Mouse (Mus musculus) intestine, postnatal 0 days (tissue): ENCODE results near the gene Plekhh3. TPM values are rescaled to one million over a fixed set of nuclear protein-coding genes. Genes with fewer than 3 reads are reported as not detected.

Source experiments
- ATAC-seq: fragments of 200-750 bp; cut with Nextera tagmentation; 2 replicates; pipeline ENCODE4 v1.8.0; 2017; ENCODE audit warnings: mild to moderate bottlenecking, moderate TSS enrichment, moderate library complexity
- H3K27ac ChIP-seq: fragments of 300-500 bp; sonication (generic); 2 replicates; pipeline ENCODE4 v1.5.1; 2014; ENCODE audit warnings: mild to moderate bottlenecking, low read depth, low read length, moderate library complexity
- H3K27me3 ChIP-seq: fragments of 300-500 bp; sonication (generic); replicated peaks from 2 replicates; pipeline ENCODE4 v1.6.1; 2014; ENCODE audit warnings: low read length, mixed read lengths; ENCODE audit not compliant: control insufficient read depth, insufficient read depth
- H3K36me3 ChIP-seq: fragments of 300-500 bp; sonication (generic); 2 replicates; pipeline ENCODE4 v1.6.1; 2014; ENCODE audit warnings: mild to moderate bottlenecking, moderate library complexity; ENCODE audit not compliant: control insufficient read depth, insufficient read depth
- H3K4me1 ChIP-seq: fragments of 300-500 bp; sonication (generic); replicated peaks from 2 replicates; pipeline ENCODE4 v1.6.1; 2014; ENCODE audit warnings: antibody characterized with exemption, low read length, mixed read lengths; ENCODE audit not compliant: control insufficient read depth, insufficient read depth
- H3K4me2 ChIP-seq: fragments of 300-500 bp; sonication (generic); replicated peaks from 2 replicates; pipeline ENCODE4 v1.6.1; 2014; ENCODE audit warnings: low read depth, mild to moderate bottlenecking, moderate library complexity
- H3K4me3 ChIP-seq: fragments of 300-500 bp; sonication (generic); 2 replicates; pipeline ENCODE4 v1.5.1; 2014; ENCODE audit warnings: low read depth, low read length
- H3K9ac ChIP-seq: fragments of 300-500 bp; sonication (generic); 2 replicates; pipeline ENCODE4 v1.6.1; 2014; ENCODE audit warnings: mild to moderate bottlenecking, low read depth, low read length
- H3K9me3 ChIP-seq: fragments of 300-500 bp; sonication (generic); 2 replicates; pipeline ENCODE4 v1.6.1; 2016; ENCODE audit warnings: mixed run types; ENCODE audit not compliant: control insufficient read depth
- CTCF ChIP-seq: sonication (generic); IDR thresholded peaks from 2 replicates; pipeline ENCODE4 v1.5.1; 2016; ENCODE audit warnings: low read depth, mild to moderate bottlenecking, control low read depth, antibody characterized with exemption, moderate library complexity
- WGBS: fragments of 180-500 bp; shearing (Covaris S2); extraction: QIAGEN DNeasy Blood & Tissue Kit; methylation state at CpG from one replicate; pipeline ENCODE4 v1.1.7; 2014; 5-methylcytosine and 5-hydroxymethylcytosine counted together
- polyA plus RNA-seq: library from polyadenylated mRNA; unstranded; fragments of >200 nt; fragmentation: Nextera tagmentation; extraction: Ambion mirVana; gene quantifications from 2 replicates; pipeline ENCODE4 v1.2.1, GENCODE M21; 2015

Gene Plekhh3
- polyA plus RNA-seq, 1 experiment from 2014 or later, result 7.8 TPM

DNA sequence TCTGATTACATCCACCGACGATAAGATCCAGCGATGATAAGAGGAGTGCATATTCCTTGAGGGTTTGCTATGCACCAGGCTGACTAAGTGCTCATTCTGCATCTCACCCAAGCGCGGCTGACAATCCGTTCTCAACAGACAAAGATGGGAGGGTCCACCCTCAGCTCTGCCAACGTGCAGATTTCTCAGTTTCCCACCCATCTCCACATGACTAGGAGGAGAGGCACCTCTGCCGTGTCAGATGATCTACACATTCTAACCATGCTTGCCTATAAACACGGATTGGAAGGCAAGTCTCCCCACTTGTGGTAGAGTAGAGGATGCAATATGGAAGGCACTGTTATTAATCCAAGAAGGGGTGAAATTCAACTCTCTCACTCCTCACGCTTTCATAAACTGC lies 22.4 kb downstream of the Plekhh3 start:
- H3K9ac ChIP-seq, result no peak overlapping the region
- no peaks in the 10 kb centered on the region for H3K4me1 ChIP-seq
- no peak for TF ChIP-seq CTCF
- WGBS, result 57% methylated on average over 10 of the region's 10 CpGs
- H3K36me3 ChIP-seq, result no peaks in the 10 kb centered on the region
- H3K9me3 ChIP-seq, result no peaks in the 10 kb centered on the region
- ATAC-seq, result no peak
- H3K4me3 ChIP-seq, result no peak overlapping the region
- 0 out of 2 replicates have a peak overlapping the region, but pooled peaks have one; percentile 0 for H3K27ac ChIP-seq
- H3K4me2 ChIP-seq, result no peak overlapping the region
- H3K27me3 ChIP-seq, result no peaks in the 10 kb centered on the region

DNA sequence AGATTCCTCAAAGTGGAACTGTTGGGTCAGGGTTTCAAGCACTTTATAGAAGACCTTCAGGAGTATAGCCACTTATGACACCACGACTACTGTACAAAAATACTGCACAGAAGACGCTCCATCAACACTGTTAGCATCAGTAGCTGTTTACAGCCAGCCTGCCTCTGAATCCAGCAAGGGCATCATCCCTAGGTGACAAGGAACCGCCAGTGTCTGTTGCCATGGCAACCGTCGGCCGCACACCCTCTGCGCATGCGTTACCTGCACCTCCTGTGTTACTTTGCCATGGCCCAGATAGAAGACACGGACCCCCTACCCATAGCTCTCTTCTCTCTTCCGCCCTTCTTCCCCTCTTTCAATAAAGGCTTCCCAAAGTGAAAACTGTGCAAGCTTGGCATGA lies 24.8 kb downstream of the Plekhh3 start:
- no peaks in the 10 kb centered on the region for H3K4me1 ChIP-seq
- H3K9me3 ChIP-seq, result no peaks in the 10 kb centered on the region
- TF ChIP-seq CTCF, result no peak
- no peak overlapping the region for H3K9ac ChIP-seq
- H3K36me3 ChIP-seq, result no peaks in the 10 kb centered on the region
- H3K27ac ChIP-seq, result no peak overlapping the region
- H3K4me2 ChIP-seq, result no peak overlapping the region
- WGBS, result 39% methylated on average over 10 of the region's 10 CpGs
- no peak overlapping the region for H3K4me3 ChIP-seq
- no peak for ATAC-seq
- no peaks in the 10 kb centered on the region for H3K27me3 ChIP-seq

DNA sequence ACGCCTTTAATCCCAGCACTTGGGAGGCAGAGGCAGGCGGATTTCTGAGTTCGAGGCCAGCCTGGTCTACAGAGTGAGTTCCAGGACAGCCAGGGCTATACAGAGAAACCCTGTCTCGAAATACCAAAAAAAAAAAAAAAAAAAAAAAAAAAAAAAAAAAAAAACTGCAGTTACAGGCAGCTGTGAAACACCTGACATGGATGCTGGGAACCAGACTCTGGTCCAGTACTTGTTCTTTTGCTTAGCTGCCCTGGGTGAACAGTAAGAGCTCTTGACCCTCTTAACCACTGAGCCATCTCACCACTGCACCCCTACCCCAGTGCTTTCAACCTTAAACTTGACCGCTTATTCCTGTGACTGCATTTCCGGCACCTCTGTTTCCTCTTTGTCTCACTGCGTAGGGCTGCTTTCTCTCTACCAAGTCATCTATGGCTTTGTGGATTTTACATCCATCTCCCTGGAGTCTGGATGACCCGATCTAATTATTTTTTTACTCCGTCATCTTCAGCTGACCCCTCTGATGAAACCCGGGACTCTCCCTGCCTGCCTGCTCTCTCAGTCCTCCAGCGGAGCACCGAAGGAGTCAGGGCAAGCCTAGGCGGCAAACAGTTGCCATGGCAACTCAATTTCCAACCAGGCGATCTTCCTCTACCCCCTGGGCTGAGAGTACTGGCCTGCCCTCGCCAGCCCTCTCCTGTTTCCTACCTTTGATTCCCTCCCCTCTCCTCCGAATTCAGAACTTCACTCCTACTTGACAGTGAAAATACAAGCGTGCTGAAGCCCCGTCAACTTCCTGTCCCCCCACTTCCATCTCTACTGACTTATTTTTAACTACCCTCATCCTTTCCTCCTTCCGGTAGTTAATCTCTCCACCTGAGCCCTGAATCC lies 27.6 kb downstream of the Plekhh3 start:
- TF ChIP-seq CTCF, result no peak
- peaks cover 12% of the 10 kb centered on the region for H3K27me3 ChIP-seq
- H3K4me3 ChIP-seq, result no peak overlapping the region; the same call in 1 of the 2 replicates
- H3K27ac ChIP-seq, result no peak overlapping the region
- H3K4me2 ChIP-seq, result peak overlapping the region; percentile 37
- no peak overlapping the region for H3K9ac ChIP-seq
- peaks cover 5% of the 10 kb centered on the region; the same call in 1 of the 2 replicates for H3K4me1 ChIP-seq
- ATAC-seq, result no peak
- no peaks in the 10 kb centered on the region for H3K36me3 ChIP-seq
- 29% methylated on average over 18 of the region's 19 CpGs for WGBS
- H3K9me3 ChIP-seq, result no peaks in the 10 kb centered on the region

DNA sequence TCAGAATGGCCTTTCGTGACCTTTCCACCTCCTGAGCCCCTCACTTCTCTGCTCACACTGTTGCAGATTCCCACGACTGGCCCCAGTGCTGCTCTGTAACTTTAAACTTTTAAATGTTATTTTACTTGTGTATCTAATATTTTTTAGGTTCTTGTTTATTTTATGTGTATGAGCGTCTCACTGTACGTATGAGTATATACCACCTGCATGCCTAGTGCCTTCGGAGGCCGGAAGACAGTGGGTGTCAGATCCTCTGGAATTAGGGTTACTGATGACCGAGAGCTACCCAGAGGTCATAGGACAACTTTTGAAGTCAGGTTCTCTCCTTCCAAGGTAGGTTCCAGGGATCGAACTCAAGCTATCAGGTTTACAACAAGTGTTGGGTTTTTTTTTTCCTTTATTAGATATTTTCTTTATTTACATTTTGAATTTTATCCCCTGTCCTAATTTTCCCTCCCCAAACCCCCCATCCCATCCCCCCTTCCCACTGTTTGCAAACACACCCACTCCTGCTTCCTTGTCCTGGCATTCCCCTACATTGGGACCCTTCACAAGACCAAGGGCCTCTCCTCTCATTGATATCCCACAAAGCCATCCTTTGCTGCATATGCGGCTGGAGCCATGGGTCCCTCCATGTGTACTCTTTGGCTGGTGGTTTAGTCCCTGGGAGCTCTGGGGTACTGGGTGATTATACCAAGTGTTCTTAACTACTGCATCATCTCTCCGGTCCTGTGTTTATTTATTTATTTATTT lies 28.8 kb downstream of the Plekhh3 start:
- no peak for ATAC-seq
- no peak overlapping the region for H3K4me3 ChIP-seq
- no peak overlapping the region for H3K27ac ChIP-seq
- peaks cover 12% of the 10 kb centered on the region for H3K27me3 ChIP-seq
- H3K9me3 ChIP-seq, result no peaks in the 10 kb centered on the region
- H3K4me1 ChIP-seq, result peaks cover 6% of the 10 kb centered on the region; the same call in 1 of the 2 replicates
- no peak overlapping the region for H3K4me2 ChIP-seq
- WGBS, result 84% methylated on average over 10 of the region's 10 CpGs
- H3K9ac ChIP-seq, result no peak overlapping the region
- TF ChIP-seq CTCF, result no peak
- no peaks in the 10 kb centered on the region for H3K36me3 ChIP-seq

DNA sequence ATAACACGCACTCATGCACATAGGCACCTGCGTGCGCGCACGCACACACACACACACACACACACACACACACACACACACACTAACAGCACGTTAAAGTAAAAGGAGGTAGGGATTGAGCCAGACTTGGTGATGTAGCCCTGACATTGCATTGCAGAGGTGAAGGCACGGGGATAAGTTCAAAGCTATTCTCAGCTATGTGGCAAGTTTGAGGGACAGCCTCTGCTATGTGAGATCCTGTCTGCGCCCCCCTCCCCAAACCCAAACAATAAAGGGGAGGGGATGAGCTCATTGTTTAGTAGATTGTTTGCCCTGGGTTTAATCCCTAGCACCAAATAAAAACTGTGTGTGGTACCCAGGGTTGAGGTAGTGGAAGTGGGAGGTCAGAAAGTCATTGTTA lies 30.1 kb downstream of the Plekhh3 start:
- no peak overlapping the region for H3K27ac ChIP-seq
- no peaks in the 10 kb centered on the region for H3K9me3 ChIP-seq
- ATAC-seq, result no peak
- no peak for TF ChIP-seq CTCF
- H3K36me3 ChIP-seq, result no peaks in the 10 kb centered on the region
- peaks cover 12% of the 10 kb centered on the region for H3K27me3 ChIP-seq
- H3K9ac ChIP-seq, result no peak overlapping the region
- H3K4me3 ChIP-seq, result no peak overlapping the region
- 90% methylated on average over 8 of the region's 8 CpGs for WGBS
- H3K4me1 ChIP-seq, result peaks cover 6% of the 10 kb centered on the region; the same call in 1 of the 2 replicates
- H3K4me2 ChIP-seq, result no peak overlapping the region

DNA sequence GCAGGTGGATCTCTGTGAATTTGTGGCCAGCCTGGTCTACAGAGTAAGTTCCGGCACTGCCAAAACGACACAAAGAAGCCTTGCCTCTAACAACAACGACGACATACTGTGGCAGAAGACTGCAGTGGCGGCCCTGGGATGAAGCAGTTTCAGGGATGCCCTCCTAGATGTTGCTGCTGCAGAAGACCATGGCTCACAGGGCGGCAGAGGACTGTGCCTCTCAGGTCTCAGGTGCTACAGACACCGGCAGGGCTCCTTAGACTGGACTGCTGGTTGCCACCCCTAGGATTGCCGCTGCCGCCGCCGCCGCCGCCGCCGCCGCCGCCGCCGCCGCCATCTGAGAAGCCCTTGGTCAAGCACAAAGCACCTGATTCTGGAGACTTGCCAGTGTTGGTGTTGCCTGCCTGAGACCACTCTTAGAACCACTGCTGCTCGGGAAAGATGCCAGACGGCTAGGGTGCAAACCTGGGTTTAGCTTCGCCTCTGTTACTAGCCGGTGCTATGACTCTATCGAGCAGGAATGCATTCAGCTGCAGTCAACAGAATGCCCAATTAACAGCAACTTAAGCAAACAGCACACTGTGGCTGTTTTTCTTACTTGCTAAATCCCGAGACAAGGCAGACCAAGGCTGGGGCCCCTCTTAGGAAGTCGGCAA lies 30.9 kb downstream of the Plekhh3 start:
- Histone ChIP-seq H3K36me3 (no peaks in the 10 kb centered on the region), H3K27me3 (peaks cover 12% of the 10 kb centered on the region), H3K4me3 (peak overlapping the region; percentile 26), H3K9me3 (no peaks in the 10 kb centered on the region), H3K27ac (no peak overlapping the region), H3K4me2 (peak overlapping the region; percentile 63), H3K4me1 (peaks cover 6% of the 10 kb centered on the region; the same call in 1 of the 2 replicates), H3K9ac (peak overlapping the region; percentile 45; the same call in 1 of the 2 replicates)
- TF ChIP-seq CTCF, result no peak
- no peak for ATAC-seq
- WGBS, result 33% methylated on average over 27 of the region's 27 CpGs
